Mouse (Mus musculus) heart, adult 11 months (tissue): Measurements from ENCODE around the gene Scnn1a.
A peak's percentile ranks its signal among the peaks of the same experiment; 100 is the strongest.

Experiments used
- DNase-seq: peaks from one replicate; pipeline ENCODE4 v3.0.0; 2022

Scnn1a gene

DNA sequence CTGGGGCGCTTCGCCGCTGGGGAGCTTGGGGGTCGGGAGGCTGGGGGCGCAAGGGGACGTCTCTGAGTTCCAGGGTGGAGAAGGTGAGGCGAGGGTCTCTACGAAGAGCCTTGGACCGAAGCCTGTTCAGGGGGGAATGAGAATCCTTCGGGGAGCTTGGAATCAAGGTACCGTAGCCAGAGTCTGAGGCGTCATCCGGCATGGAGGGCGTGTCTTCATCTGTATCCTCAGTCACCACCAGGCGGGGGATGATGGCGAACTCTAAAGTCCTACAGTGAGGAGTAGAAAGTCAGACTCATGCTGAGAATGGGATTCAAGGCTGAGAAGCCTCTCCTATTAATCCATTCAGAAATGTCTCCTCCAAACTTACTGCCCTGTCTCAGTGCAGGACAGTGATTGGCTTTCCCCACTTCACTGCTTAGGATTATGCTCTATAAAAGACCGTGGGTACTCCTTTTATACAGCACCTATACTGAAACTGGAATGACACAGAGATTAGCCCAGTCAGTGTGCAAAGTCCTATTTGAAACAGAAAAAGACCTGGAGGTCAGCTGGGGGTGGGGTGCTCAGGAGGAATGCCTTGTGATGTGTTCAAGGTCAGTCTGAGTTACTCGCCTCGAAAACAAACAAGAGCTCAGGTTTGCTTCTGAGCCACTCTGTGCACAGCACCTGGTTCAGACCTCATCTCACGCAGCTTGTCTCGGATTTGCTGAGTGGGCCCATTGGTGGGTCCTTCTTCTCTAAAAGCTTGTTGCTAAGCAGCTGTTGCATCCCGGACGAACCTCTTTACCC lies 43.2 kb downstream of the Scnn1a start:
- no peak for DNase-seq

- peak; percentile 96 for DNase-seq
These were observed 44.0 kb downstream of the Scnn1a start for GRCm38 (mm10) chr6:125364448-125364847.

DNA sequence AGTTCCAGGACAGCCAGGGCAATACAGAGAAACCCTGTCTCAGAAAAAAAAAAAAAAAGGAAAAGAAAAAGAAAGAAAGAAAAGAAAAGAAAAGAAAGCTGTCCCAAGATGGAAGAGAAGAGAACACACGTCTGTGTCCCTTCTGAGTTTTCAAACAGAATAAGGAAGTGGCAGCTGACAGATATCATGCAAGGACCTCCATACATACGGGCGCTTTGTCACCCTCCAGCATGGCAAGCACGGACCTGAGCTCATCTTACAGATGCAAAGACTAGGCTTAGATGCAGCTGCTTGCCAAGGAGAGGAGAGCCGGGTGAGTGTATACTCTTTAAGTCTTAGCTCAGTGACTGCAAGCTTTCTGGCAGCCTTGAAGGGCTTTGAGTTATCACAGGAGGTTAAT lies 45.1 kb downstream of the Scnn1a start:
- DNase-seq = no peak

DNA sequence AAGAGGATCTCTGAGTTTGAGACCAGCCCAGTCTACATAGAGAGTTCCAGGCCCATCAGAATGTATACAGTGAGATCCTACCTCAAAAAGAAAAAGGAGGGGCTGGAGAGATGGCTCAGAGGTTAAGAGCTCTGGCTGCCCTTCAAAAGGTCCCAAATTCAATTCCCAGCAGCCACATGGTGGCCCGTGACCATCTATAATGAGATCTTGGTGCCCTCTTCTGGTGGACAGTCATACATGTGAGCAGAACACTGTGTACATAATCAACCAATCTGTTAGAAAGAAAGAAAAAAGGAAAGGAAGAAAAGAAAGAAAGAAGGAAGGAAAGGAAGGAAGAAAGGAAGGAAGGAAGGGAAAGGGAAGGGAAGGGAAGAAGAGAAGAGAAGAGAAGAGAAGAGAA lies 45.7 kb downstream of the Scnn1a start:
- DNase-seq = no peak

- DNase-seq = peak; percentile 96
These were observed 47.4 kb downstream of the Scnn1a start for GRCm38 (mm10) chr6:125367758-125368371.

- no peak for DNase-seq
These were observed 56.6 kb downstream of the Scnn1a start for GRCm38 (mm10) chr6:125377042-125377441.

GRCm38 (mm10) chr6:125377582-125378451 lies 57.4 kb downstream of the Scnn1a start:
- DNase-seq = peak; percentile 97

GRCm38 (mm10) chr6:125378621-125379020 lies 58.2 kb downstream of the Scnn1a start:
- DNase-seq = peak; percentile 92

GRCm38 (mm10) chr6:125379781-125380180 lies 59.3 kb downstream of the Scnn1a start:
- DNase-seq = peak; percentile 88

DNA sequence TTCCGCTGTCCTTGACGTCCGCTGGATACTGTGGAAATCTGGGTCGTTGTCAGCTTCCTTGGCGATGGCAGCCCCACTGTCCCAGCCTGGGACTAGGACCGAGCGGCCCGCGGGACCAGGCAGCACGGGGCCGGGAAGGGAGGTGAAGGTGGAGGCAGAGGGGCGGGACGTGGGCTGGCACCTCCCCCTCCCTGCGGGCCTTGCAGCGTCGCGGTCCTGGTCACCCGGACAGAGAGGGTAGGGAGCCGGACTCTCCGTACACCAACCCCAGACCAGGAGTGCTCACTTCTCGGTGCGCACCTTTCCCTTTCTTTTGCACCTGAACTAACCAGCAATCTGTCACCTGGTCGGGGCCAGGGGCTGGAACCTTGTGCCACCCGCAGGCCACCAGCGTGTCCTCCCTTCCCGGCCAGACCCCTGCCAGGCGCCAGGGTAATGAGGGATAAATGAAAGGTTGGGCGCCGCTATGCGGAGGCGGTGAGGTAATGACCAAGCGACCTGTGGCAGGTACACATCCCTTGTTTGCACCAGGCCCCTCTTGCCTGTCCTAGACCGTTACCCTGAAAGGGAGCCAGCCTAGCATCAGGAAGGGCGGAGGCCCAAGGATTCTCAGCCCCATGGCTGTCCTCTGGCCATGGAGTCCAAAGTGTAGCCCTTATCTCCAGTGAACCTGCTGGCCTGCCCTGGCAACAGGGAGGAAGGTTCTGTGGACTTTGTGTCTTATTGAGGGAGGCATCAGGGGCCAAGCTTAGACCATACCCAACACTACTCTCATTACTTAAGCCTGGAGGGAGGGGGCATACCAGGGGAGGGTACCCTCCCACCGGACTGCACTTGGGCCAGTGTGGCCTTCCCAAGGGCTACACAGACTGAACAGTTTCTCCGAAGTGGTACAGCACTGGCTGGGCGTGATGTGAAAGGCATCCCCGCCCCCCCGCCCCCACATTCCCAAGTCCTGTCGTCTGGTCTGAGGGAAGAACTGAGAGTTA lies 60.2 kb downstream of the Scnn1a start, which contains the start of gene Plekhg6:
Gene Plekhg6, minus strand, starts transcription at position 422 of the 989 bp plus-strand sequence.
- peak; percentile 89 for DNase-seq

GRCm38 (mm10) chr6:125382024-125382423 lies 61.6 kb downstream of the Scnn1a start:
- peak; percentile 82 for DNase-seq

DNA sequence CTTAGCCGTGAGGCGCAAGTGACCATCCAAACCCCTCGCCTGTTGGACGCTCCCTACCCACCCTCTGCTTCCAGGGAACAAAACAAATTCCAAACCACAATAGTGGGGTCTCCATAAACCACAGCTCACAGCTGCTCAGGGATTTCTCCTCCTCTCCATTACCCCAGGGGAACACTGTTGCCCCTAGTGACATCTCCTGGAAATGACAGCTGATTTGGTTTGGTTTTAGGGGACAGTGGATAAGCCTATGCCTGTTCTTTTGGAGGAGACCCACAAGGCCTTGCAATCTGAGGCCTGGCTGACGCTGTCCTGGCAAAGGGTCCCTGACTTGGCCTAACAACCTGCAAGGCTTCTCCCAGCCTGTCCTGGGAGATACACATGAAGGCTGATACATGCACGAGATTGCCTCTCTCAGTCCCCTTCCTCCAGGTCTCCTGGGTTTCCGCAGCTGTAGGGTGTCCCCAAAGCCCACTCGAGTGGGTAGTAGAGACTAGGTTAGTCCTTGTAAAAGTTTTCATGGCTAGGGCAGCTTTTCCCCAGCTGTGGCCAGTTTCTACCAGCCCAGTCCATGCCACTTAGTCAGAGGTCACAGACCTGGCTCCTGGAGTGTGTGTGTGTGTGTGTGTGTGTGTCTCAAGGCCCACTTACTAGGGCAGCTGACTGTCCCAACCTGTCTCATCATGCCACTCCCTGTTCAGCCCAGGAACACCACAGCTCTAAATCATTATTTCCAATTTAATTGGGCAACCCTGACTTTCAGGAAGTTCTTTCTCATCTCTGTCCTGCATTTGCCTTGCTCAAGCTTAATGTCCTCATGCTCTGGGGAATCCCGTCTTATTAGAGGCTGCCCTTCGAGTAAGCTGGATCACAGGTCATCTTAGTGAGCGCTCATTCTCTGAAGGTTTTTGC lies 64.9 kb downstream of the Scnn1a start:
- peak; percentile 85 for DNase-seq

- DNase-seq = peak; percentile 61
These were observed 65.6 kb downstream of the Scnn1a start for GRCm38 (mm10) chr6:125386080-125386479.

GRCm38 (mm10) chr6:125389853-125390252 lies 69.4 kb downstream of the Scnn1a start:
- DNase-seq = peak; percentile 76
